Mouse (Mus musculus): Measurements from ENCODE around the gene Klhdc9.

- no peak for TF ChIP-seq ZC3H11A (IDR thresholded peaks at IDR 0.05; ENCODE audit: borderline replicate concordance, low read depth, low read length)
- TF ChIP-seq CHD2 (IDR thresholded peaks at IDR 0.05; ENCODE audit: low read depth, low read length): no peak
These were observed 15.1 kb upstream of the Klhdc9 start for GRCm38 (mm10) chr1:171375646-171376097.

Data from ES-E14 (cell line).